Mouse (Mus musculus): ENCODE data around the gene Exoc6b. TPM values are rescaled to one million over a fixed set of nuclear protein-coding genes. Genes with fewer than 3 reads are reported as not detected.

Exoc6b gene
- polyA plus RNA-seq, 1 experiment = 235 TPM

DNA sequence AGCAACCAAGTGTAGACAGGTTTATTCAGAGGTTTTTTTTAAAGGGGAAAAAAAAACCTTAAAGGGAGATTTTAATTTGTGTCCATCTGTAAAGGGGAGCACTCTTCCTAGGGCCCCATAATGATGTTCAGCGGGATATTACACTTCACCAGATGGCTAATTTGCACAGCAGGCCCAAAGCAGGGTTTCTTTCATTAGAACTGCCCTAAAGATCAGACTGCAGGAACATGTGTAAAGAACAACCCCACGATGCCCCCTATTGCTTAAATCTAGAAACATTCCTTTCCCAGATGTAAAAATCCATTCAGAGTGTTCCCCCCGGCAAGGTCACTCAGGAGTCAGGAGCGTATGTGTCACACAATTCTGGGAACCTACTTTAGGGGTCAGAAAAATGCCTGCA, 202.2 kb downstream of the Exoc6b start:
- TF ChIP-seq POLR2A (IDR thresholded peaks at IDR 0.05; ENCODE audit: insufficient read depth, low read depth, low read length) = no peak
- TF ChIP-seq CTCF (IDR thresholded peaks at IDR 0.05; ENCODE audit: insufficient read depth, low read depth, low read length) = no peak
- Histone ChIP-seq H3K27ac (ENCODE audit: insufficient read depth, low read depth, low read length) (no peak overlapping the region), H3K4me3 (ENCODE audit: insufficient read depth, low read depth, low read length) (no peak overlapping the region), H3K4me1 (ENCODE audit: control insufficient read depth, insufficient read depth, low read length) (peaks cover 2% of the 10 kb centered on the region; the same call in 1 of the 2 replicates)
- WGBS = 39% methylated on average over 4 of the region's 4 CpGs

DNA sequence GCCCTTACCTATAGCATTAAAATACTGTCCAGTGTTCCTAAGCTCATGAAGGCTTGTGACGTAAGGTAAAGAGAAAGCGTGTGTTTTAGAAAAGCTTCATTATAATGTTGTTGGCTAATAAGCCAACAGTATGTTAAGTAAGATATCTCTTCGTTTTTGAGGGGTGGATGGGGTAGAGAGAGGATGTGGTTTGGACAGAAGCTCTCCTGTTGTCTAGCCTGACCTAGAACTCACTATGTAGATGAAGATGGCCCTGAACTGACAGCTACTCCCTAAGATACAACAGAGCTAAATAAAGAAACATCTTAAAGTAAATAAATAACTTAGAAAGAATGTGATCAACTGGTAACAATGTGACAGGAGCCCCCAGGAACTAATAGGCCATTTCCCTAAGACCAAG, 204.7 kb downstream of the Exoc6b start:
- 86% methylated on average over 3 of the region's 3 CpGs for WGBS
- TF ChIP-seq POLR2A (IDR thresholded peaks at IDR 0.05; ENCODE audit: insufficient read depth, low read depth, low read length) (no peak), CTCF (IDR thresholded peaks at IDR 0.05; ENCODE audit: insufficient read depth, low read depth, low read length) (no peak)
- H3K4me1 ChIP-seq (ENCODE audit: control insufficient read depth, insufficient read depth, low read length) = peaks cover 2% of the 10 kb centered on the region; the same call in 1 of the 2 replicates

DNA sequence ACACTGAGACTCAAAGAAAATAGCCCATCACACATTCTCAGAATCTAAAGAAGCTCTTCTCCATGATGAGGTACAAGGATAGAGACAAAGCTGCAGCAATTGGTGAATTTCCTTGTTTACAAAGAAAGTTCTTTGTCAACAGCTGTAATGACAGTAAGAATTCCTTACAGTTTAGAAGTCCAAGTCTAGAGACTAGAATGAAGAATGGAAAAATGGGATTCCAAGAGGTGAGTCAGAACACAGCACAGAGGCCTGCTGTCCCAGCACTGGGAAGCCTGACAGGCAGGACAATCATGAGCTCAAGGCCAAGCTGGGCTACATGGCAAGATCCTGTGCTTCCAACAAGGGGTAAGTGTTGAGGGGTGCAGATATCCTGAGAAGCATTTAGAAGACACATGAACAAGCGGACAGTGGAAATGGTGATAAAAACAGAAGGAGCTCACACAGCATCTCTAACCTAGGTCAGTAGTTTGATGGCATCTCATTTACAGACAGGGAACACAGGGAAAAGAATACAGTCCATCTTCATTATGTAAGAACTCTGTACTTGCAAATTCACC, 205.4 kb downstream of the Exoc6b start:
- 100% methylated on average over 1 of the region's 1 CpGs for WGBS
- TF ChIP-seq POLR2A (IDR thresholded peaks at IDR 0.05; ENCODE audit: insufficient read depth, low read depth, low read length) = no peak
- no peak for TF ChIP-seq CTCF (IDR thresholded peaks at IDR 0.05; ENCODE audit: insufficient read depth, low read depth, low read length)
- peaks cover 2% of the 10 kb centered on the region; the same call in 1 of the 2 replicates for H3K4me1 ChIP-seq (ENCODE audit: control insufficient read depth, insufficient read depth, low read length)
- H3K4me3 ChIP-seq (ENCODE audit: insufficient read depth, low read depth, low read length) = no peak overlapping the region
- H3K27ac ChIP-seq (ENCODE audit: insufficient read depth, low read depth, low read length) = no peak overlapping the region

More for the DNA sequence above, 204.7 kb downstream of the Exoc6b start:
- Histone ChIP-seq H3K27ac (ENCODE audit: insufficient read depth, low read depth, low read length) (no peak overlapping the region), H3K4me3 (ENCODE audit: insufficient read depth, low read depth, low read length) (no peak overlapping the region)

GRCm38 (mm10) chr6:84845665-84846064, 223.6 kb downstream of the Exoc6b start:
- 57% methylated on average over 7 of the region's 7 CpGs for WGBS
- H3K4me1 ChIP-seq (ENCODE audit: control insufficient read depth, insufficient read depth, low read length) = no peaks in the 10 kb centered on the region
- TF ChIP-seq POLR2A (IDR thresholded peaks at IDR 0.05; ENCODE audit: insufficient read depth, low read depth, low read length) (no peak), CTCF (IDR thresholded peaks at IDR 0.05; ENCODE audit: insufficient read depth, low read depth, low read length) (no peak)
- no peak overlapping the region for H3K27ac ChIP-seq (ENCODE audit: insufficient read depth, low read depth, low read length)
- no peak overlapping the region for H3K4me3 ChIP-seq (ENCODE audit: insufficient read depth, low read depth, low read length)

DNA sequence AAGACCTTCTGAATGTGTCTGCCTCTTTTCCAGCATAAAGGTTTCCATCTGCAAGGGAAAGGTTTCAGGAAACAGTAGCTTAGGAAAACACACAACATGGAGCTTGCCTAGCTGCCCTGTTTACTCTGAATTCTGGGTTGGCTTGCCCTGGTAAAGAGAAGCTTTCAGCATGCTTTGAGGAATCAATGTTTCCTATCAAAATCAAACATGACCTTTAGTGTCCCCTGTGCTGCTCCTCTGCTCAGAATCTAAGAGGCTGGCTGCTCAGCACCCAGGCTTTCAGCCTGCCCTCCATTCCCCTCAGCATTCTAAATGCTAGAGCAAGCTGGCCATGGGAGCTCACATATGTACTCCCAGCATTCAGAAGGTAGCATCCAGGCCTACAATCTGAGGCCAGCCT, 228.2 kb downstream of the Exoc6b start:
- TF ChIP-seq POLR2A (IDR thresholded peaks at IDR 0.05; ENCODE audit: insufficient read depth, low read depth, low read length) (no peak), CTCF (IDR thresholded peaks at IDR 0.05; ENCODE audit: insufficient read depth, low read depth, low read length) (no peak)
- no peaks in the 10 kb centered on the region for H3K4me1 ChIP-seq (ENCODE audit: control insufficient read depth, insufficient read depth, low read length)
- no peak overlapping the region for H3K27ac ChIP-seq (ENCODE audit: insufficient read depth, low read depth, low read length)
- no peak overlapping the region for H3K4me3 ChIP-seq (ENCODE audit: insufficient read depth, low read depth, low read length)

GRCm38 (mm10) chr6:84807546-84807945, 261.8 kb downstream of the Exoc6b start:
- Histone ChIP-seq H3K27ac (ENCODE audit: insufficient read depth, low read depth, low read length) (no peak overlapping the region), H3K4me1 (ENCODE audit: control insufficient read depth, insufficient read depth, low read length) (0 out of 2 replicates have a peak, but pooled peaks cover 2% of the 10 kb centered on the region), H3K4me3 (ENCODE audit: insufficient read depth, low read depth, low read length) (no peak overlapping the region)
- TF ChIP-seq CTCF (IDR thresholded peaks at IDR 0.05; ENCODE audit: insufficient read depth, low read depth, low read length) = no peak
- no peak for TF ChIP-seq POLR2A (IDR thresholded peaks at IDR 0.05; ENCODE audit: insufficient read depth, low read depth, low read length)
- 89% methylated on average over 7 of the region's 7 CpGs for WGBS

DNA sequence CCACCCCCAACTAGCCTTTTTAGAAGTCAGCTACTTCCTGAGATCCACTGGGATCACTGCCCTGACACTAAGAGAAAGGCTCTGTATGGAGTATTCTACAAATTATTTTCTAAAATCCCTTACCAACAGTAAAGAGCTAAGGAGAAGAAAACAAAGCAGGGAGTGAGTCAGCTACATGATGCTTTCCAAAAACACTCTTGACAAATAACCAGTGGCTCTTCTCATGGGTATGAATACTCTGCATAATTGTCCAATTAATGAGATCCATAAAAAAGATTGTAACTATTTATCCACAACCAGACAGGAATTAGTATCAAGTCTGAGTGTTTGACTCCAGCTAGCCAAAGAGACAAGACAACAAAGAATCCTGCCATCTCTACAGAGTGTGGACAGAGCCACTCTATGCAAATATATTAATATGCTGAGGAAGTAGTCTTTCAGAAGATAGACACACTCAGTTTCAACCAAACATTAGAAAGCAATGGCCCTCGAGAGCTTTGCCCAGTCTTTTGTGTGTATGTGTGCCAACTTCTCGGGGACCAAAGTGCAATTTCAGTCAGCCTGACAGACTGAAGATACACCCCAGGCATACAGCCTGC, 263.1 kb downstream of the Exoc6b start:
- Histone ChIP-seq H3K4me3 (ENCODE audit: insufficient read depth, low read depth, low read length) (no peak overlapping the region), H3K4me1 (ENCODE audit: control insufficient read depth, insufficient read depth, low read length) (0 out of 2 replicates have a peak, but pooled peaks cover 2% of the 10 kb centered on the region), H3K27ac (ENCODE audit: insufficient read depth, low read depth, low read length) (peak overlapping the region; percentile 62; the same call in 1 of the 2 replicates)
- WGBS = 26% methylated on average over 2 of the region's 2 CpGs
- TF ChIP-seq POLR2A (IDR thresholded peaks at IDR 0.05; ENCODE audit: insufficient read depth, low read depth, low read length) (no peak), CTCF (IDR thresholded peaks at IDR 0.05; ENCODE audit: insufficient read depth, low read depth, low read length) (no peak)

GRCm38 (mm10) chr6:84798736-84799135, 270.6 kb downstream of the Exoc6b start:
- TF ChIP-seq POLR2A (IDR thresholded peaks at IDR 0.05; ENCODE audit: insufficient read depth, low read depth, low read length) (no peak), CTCF (IDR thresholded peaks at IDR 0.05; ENCODE audit: insufficient read depth, low read depth, low read length) (no peak)

GRCm38 (mm10) chr6:84783994-84784393, 285.3 kb downstream of the Exoc6b start:
- H3K27ac ChIP-seq (ENCODE audit: insufficient read depth, low read depth, low read length) = no peak overlapping the region
- WGBS = 30% methylated on average over 2 of the region's 2 CpGs

More at GRCm38 (mm10) chr6:84798736-84799135, 270.6 kb downstream of the Exoc6b start:
- peaks cover 3% of the 10 kb centered on the region; the same call in 1 of the 2 replicates for H3K4me1 ChIP-seq (ENCODE audit: control insufficient read depth, insufficient read depth, low read length)
- 93% methylated on average over 3 of the region's 3 CpGs for WGBS
- no peak overlapping the region for H3K27ac ChIP-seq (ENCODE audit: insufficient read depth, low read depth, low read length)
- no peak overlapping the region for H3K4me3 ChIP-seq (ENCODE audit: insufficient read depth, low read depth, low read length)

More at GRCm38 (mm10) chr6:84783994-84784393, 285.3 kb downstream of the Exoc6b start:
- TF ChIP-seq POLR2A (IDR thresholded peaks at IDR 0.05; ENCODE audit: insufficient read depth, low read depth, low read length) (no peak), CTCF (IDR thresholded peaks at IDR 0.05; ENCODE audit: insufficient read depth, low read depth, low read length) (no peak)
- Histone ChIP-seq H3K4me1 (ENCODE audit: control insufficient read depth, insufficient read depth, low read length) (0 out of 2 replicates have a peak, but pooled peaks cover 2% of the 10 kb centered on the region), H3K4me3 (ENCODE audit: insufficient read depth, low read depth, low read length) (no peak overlapping the region)

All from olfactory bulb, adult 2 months (tissue).